Mouse (Mus musculus) heart, embryonic 15.5 days (tissue): Measurements from ENCODE around the gene Golgb1. TPM values are rescaled to one million over a fixed set of nuclear protein-coding genes. Genes with fewer than 3 reads are reported as not detected.
"Not testable (repeated sequence)": the region's sequence is repeated elsewhere in the genome, so short reads cannot be mapped to it uniquely, and the experiment has no call there.

Experiments used
- ATAC-seq: fragments of 200-750 bp; cut with Nextera tagmentation; replicated peaks from 2 replicates; pipeline ENCODE4 v1.8.0; 2017; ENCODE audit warnings: low read depth, moderate TSS enrichment; ENCODE audit not compliant: insufficient number of reproducible peaks, insufficient read depth, low FRiP score
- H3K27ac ChIP-seq: fragments of 300-500 bp; sonication (generic); 2 replicates; pipeline ENCODE4 v1.5.1; 2015; ENCODE audit warnings: mild to moderate bottlenecking, inconsistent platforms
- H3K27me3 ChIP-seq: fragments of 300-500 bp; sonication (generic); 2 replicates; pipeline ENCODE4 v1.6.1; 2015; ENCODE audit warnings: inconsistent platforms
- H3K36me3 ChIP-seq: fragments of 300-500 bp; sonication (generic); 2 replicates; pipeline ENCODE4 v1.6.1; 2015; ENCODE audit warnings: mild to moderate bottlenecking, inconsistent platforms
- H3K4me1 ChIP-seq: fragments of 300-500 bp; sonication (generic); replicated peaks from 2 replicates; pipeline ENCODE4 v1.6.1; 2015; ENCODE audit warnings: inconsistent platforms
- H3K4me2 ChIP-seq: fragments of 300-500 bp; sonication (generic); 2 replicates; pipeline ENCODE4 v1.6.1; 2015; ENCODE audit warnings: inconsistent platforms, mild to moderate bottlenecking, moderate library complexity
- H3K4me3 ChIP-seq: fragments of 300-500 bp; sonication (generic); 2 replicates; pipeline ENCODE4 v1.5.1; 2015; ENCODE audit warnings: mild to moderate bottlenecking, inconsistent platforms
- H3K9ac ChIP-seq: fragments of 300-500 bp; sonication (generic); 2 replicates; pipeline ENCODE4 v1.6.1; 2015; ENCODE audit warnings: mild to moderate bottlenecking, inconsistent platforms
- H3K9me3 ChIP-seq: fragments of 300-500 bp; sonication (generic); replicated peaks from 2 replicates; pipeline ENCODE4 v1.6.1; 2016; ENCODE audit warnings: inconsistent platforms
- WGBS: fragments of 180-500 bp; shearing (Covaris S2); methylation state at CpG from one replicate; pipeline ENCODE4 v1.1.7; 2015; ENCODE audit warnings: mixed read lengths; 5-methylcytosine and 5-hydroxymethylcytosine counted together
- polyA plus RNA-seq: library from polyadenylated mRNA; unstranded; fragments of >200 nt; fragmentation: Nextera tagmentation; extraction: Ambion mirVana; gene quantifications from 2 replicates; pipeline ENCODE4 v1.2.1, GENCODE M21; 2015

The Golgb1 gene
- 56.2 and 57.7 TPM in 2 replicates for polyA plus RNA-seq

- Histone ChIP-seq H3K4me2 (peak within 1 kb of the TSS; percentile 76), H3K27me3 (no peaks in the 10 kb centered on the region), H3K9me3 (no peaks in the 10 kb centered on the region), H3K9ac (peak within 1 kb of the TSS; percentile 86), H3K36me3 (peaks cover 6% of the 10 kb centered on the region), H3K4me1 (peaks cover 22% of the 10 kb centered on the region), H3K4me3 (peak within 1 kb of the TSS; percentile 67), H3K27ac (peak within 1 kb of the TSS; percentile 84)
- peak; percentile 99 for ATAC-seq
- WGBS: under 1% methylated on average over 43 of the region's 43 CpGs
Observed at GRCm38 (mm10) chr16:36874583-36875275, at the start of gene Golgb1, which contains the start of gene Eaf2. Gene Golgb1, plus strand, starts transcription at chr16:36875140. Gene Eaf2, minus strand, starts transcription at chr16:36875003.

- H3K36me3 ChIP-seq: no peaks in the 10 kb centered on the region
- H3K27ac ChIP-seq: no peak overlapping the region
- peak; percentile 16; the same call in 1 of the 2 replicates for ATAC-seq
Observed at GRCm38 (mm10) chr16:36827611-36828053, 47.3 kb upstream of the Golgb1 start.

GRCm38 (mm10) chr16:36828054-36828786 is 46.7 kb upstream of the Golgb1 start, which contains the start of gene Iqcb1:
Gene Iqcb1, plus strand, starts transcription at chr16:36828385.
- ATAC-seq: peak; percentile 98
- Histone ChIP-seq H3K9me3 (no peaks in the 10 kb centered on the region), H3K27me3 (peaks cover 3% of the 10 kb centered on the region; the same call in 1 of the 2 replicates), H3K36me3 (no peaks in the 10 kb centered on the region), H3K27ac (peak within 1 kb of the TSS; percentile 54), H3K4me3 (peak within 1 kb of the TSS; percentile 99), H3K9ac (peak within 1 kb of the TSS; percentile 96), H3K4me1 (peaks cover 9% of the 10 kb centered on the region; the same call in 1 of the 2 replicates), H3K4me2 (peak within 1 kb of the TSS; percentile 92)
- WGBS: under 1% methylated on average over 55 of the region's 64 CpGs

More at GRCm38 (mm10) chr16:36827611-36828053, 47.3 kb upstream of the Golgb1 start:
- WGBS: 6% methylated on average over 11 of the region's 11 CpGs
- Histone ChIP-seq H3K4me3 (peak overlapping the region; percentile 99), H3K9ac (peak overlapping the region; percentile 96), H3K27me3 (peaks cover 3% of the 10 kb centered on the region; the same call in 1 of the 2 replicates), H3K4me1 (peaks cover 9% of the 10 kb centered on the region; the same call in 1 of the 2 replicates), H3K9me3 (no peaks in the 10 kb centered on the region), H3K4me2 (peak overlapping the region; percentile 92)

- Histone ChIP-seq H3K4me1 (peaks cover 9% of the 10 kb centered on the region; the same call in 1 of the 2 replicates), H3K27ac (no peak overlapping the region; the same call in 1 of the 2 replicates), H3K27me3 (peaks cover 3% of the 10 kb centered on the region; the same call in 1 of the 2 replicates), H3K9ac (peak overlapping the region; percentile 96), H3K4me2 (peak overlapping the region; percentile 92), H3K36me3 (no peaks in the 10 kb centered on the region), H3K9me3 (no peaks in the 10 kb centered on the region), H3K4me3 (peak overlapping the region; percentile 99)
- 8% methylated on average over 11 of the region's 11 CpGs for WGBS
- ATAC-seq: peak; percentile 6; the same call in 1 of the 2 replicates
Observed at GRCm38 (mm10) chr16:36828820-36829219, 46.1 kb upstream of the Golgb1 start.

- not testable (repeated sequence) for H3K9me3 ChIP-seq, ATAC-seq, H3K4me1 ChIP-seq, H3K4me3 ChIP-seq, H3K27ac ChIP-seq, H3K9ac ChIP-seq, H3K27me3 ChIP-seq, H3K4me2 ChIP-seq, H3K36me3 ChIP-seq
- 90% methylated on average over 1 of the region's 1 CpGs for WGBS
Observed at GRCm38 (mm10) chr16:36846894-36847293, 28.0 kb upstream of the Golgb1 start.

GRCm38 (mm10) chr16:36851202-36851601 is 23.7 kb upstream of the Golgb1 start:
- no peaks in the 10 kb centered on the region for H3K27me3 ChIP-seq
- H3K4me1 ChIP-seq: no peaks in the 10 kb centered on the region
- H3K27ac ChIP-seq: no peak overlapping the region
- H3K9me3 ChIP-seq: no peaks in the 10 kb centered on the region
- ATAC-seq: no peak
- no peak overlapping the region for H3K9ac ChIP-seq
- 89% methylated on average over 3 of the region's 3 CpGs for WGBS
- H3K4me2 ChIP-seq: no peak overlapping the region
- no peak overlapping the region for H3K4me3 ChIP-seq
- peaks cover 10% of the 10 kb centered on the region for H3K36me3 ChIP-seq

- Histone ChIP-seq H3K9me3 (no peaks in the 10 kb centered on the region), H3K27me3 (no peaks in the 10 kb centered on the region), H3K4me1 (no peaks in the 10 kb centered on the region), H3K4me2 (no peak overlapping the region), H3K27ac (no peak overlapping the region), H3K4me3 (no peak overlapping the region), H3K36me3 (peaks cover 28% of the 10 kb centered on the region), H3K9ac (no peak overlapping the region)
- 73% methylated on average over 3 of the region's 3 CpGs for WGBS
- no peak for ATAC-seq
Observed at GRCm38 (mm10) chr16:36863585-36863984, 11.4 kb upstream of the Golgb1 start.

- no peak overlapping the region for H3K4me3 ChIP-seq
- H3K9me3 ChIP-seq: no peaks in the 10 kb centered on the region
- no peaks in the 10 kb centered on the region for H3K27me3 ChIP-seq
- WGBS: 93% methylated on average over 2 of the region's 2 CpGs
- no peak overlapping the region for H3K27ac ChIP-seq
- no peak overlapping the region for H3K4me2 ChIP-seq
- peaks cover 7% of the 10 kb centered on the region for H3K4me1 ChIP-seq
- no peak for ATAC-seq
- peaks cover 25% of the 10 kb centered on the region for H3K36me3 ChIP-seq
- no peak overlapping the region for H3K9ac ChIP-seq
Observed at GRCm38 (mm10) chr16:36869442-36869841, 5.5 kb upstream of the Golgb1 start.

- Histone ChIP-seq H3K4me1 (peaks cover 24% of the 10 kb centered on the region), H3K9ac (peak overlapping the region; percentile 86), H3K4me2 (peak overlapping the region; percentile 76), H3K27ac (peak overlapping the region; percentile 80), H3K9me3 (no peaks in the 10 kb centered on the region), H3K27me3 (no peaks in the 10 kb centered on the region), H3K36me3 (peaks cover 6% of the 10 kb centered on the region), H3K4me3 (peak overlapping the region; percentile 67)
- under 1% methylated on average over 48 of the region's 48 CpGs for WGBS
- ATAC-seq: peak; percentile 63
Observed at GRCm38 (mm10) chr16:36875276-36875851, 424 bp downstream of the Golgb1 start.

GRCm38 (mm10) chr16:36877316-36877715 is 2.4 kb downstream of the Golgb1 start:
- no peak for ATAC-seq
- H3K9me3 ChIP-seq: no peaks in the 10 kb centered on the region
- no peak overlapping the region for H3K4me2 ChIP-seq
- no peak overlapping the region for H3K4me3 ChIP-seq
- no peak overlapping the region for H3K9ac ChIP-seq
- no peaks in the 10 kb centered on the region for H3K27me3 ChIP-seq
- peaks cover 24% of the 10 kb centered on the region for H3K4me1 ChIP-seq
- no peak overlapping the region for H3K27ac ChIP-seq
- 69% methylated on average over 5 of the region's 5 CpGs for WGBS
- no peaks in the 10 kb centered on the region for H3K36me3 ChIP-seq
